In genomic region chr1:193334546-193334945, GRCm38 (mm10) we compare ENCODE assay signal across 14 mouse cellular contexts. TPM values are rescaled to one million over a fixed set of nuclear protein-coding genes. Genes with fewer than 3 reads are reported as not detected.
DNase-seq lines count a peak whose midpoint lies in the region; ATAC-seq lines count a peak whose summit lies in the region.
"Had no signal": no experiment of that assay in that cellular context is flagged by ENCODE, and none has a peak within 500 bp of the region (broad histone marks: within the 10 kb centered on the region; RNA-seq: fewer than 3 reads in every experiment).

No protein-coding gene starts in this region.

- no peak overlapping the region for H3K4me2 ChIP-seq in heart, embryonic 15.5 days
- H3K4me2 ChIP-seq in heart, embryonic 11.5 days, result no peak overlapping the region
- H3K4me2 ChIP-seq: embryonic facial prominence, embryonic 13.5 days; liver, embryonic 11.5 days had no signal

- peaks cover 83% of the 10 kb centered on the region for H3K4me1 ChIP-seq in heart, embryonic 15.5 days (replicated peaks)
- H3K4me1 ChIP-seq in heart, embryonic 11.5 days (ENCODE audit: control insufficient read depth, insufficient read depth, low read length), result peaks cover 32% of the 10 kb centered on the region

- 66% methylated on average over 6 of the region's 6 CpGs for WGBS in heart, embryonic 15.5 days
- WGBS in heart, embryonic 11.5 days (ENCODE audit: insufficient replicate concordance), result 72% methylated on average over 6 of the region's 6 CpGs

- H3K9me3 ChIP-seq in heart, embryonic 15.5 days (replicated peaks), result no peaks in the 10 kb centered on the region
- no peaks in the 10 kb centered on the region for H3K9me3 ChIP-seq in heart, embryonic 11.5 days (replicated peaks; ENCODE audit: control insufficient read depth, low read length)
- H3K9me3 ChIP-seq: embryonic facial prominence, embryonic 13.5 days had no signal

- no peak overlapping the region for H3K9ac ChIP-seq in heart, embryonic 15.5 days
- no peak overlapping the region for H3K9ac ChIP-seq in heart, embryonic 11.5 days (ENCODE audit: low read depth, low read length)
- H3K9ac ChIP-seq: embryonic facial prominence, embryonic 13.5 days had no signal

- DNase-seq in embryo, embryonic 10.5 days (ENCODE audit: low spot score), result peak; percentile 50
- no peak for DNase-seq in embryo, embryonic 11 days
- DNase-seq in R1 (ENCODE audit: low read depth, low spot score), result peak; percentile 32
- peak; percentile 30 for DNase-seq in mesoderm, embryonic 11.5 days (ENCODE audit: low read depth, low spot score)
- DNase-seq in neural tube, embryonic 10.5 days (ENCODE audit: extremely low spot score, low spot score), result no peak
- DNase-seq: cerebellum, adult 9-10 months; kidney, postnatal 10 days; layer of hippocampus, postnatal 36 days; lung, postnatal 4 days had no signal

- H3K27ac ChIP-seq in heart, embryonic 15.5 days, result peak overlapping the region; percentile 94; the same call in 1 of the 2 replicates
- no peak overlapping the region for H3K27ac ChIP-seq in heart, embryonic 11.5 days (ENCODE audit: low read depth, low read length)
- H3K27ac ChIP-seq: embryonic facial prominence, embryonic 13.5 days had no signal

- ATAC-seq in heart, embryonic 15.5 days (replicated peaks; ENCODE audit: insufficient number of reproducible peaks, insufficient read depth, low FRiP score, low read depth), result peak; percentile 11; the same call in 1 of the 2 replicates
- ATAC-seq in heart, embryonic 11.5 days (replicated peaks; ENCODE audit: insufficient number of reproducible peaks, low FRiP score, low TSS enrichment), result no peak
- ATAC-seq in erythroblast, adult 5-6 weeks (replicated peaks; ENCODE audit: low FRiP score, poor library complexity, severe bottlenecking), result no peak

- no peaks in the 10 kb centered on the region for H3K27me3 ChIP-seq in heart, embryonic 15.5 days
- H3K27me3 ChIP-seq in heart, embryonic 11.5 days (ENCODE audit: control insufficient read depth, insufficient read depth, low read length), result peaks cover 6% of the 10 kb centered on the region
- H3K27me3 ChIP-seq: embryonic facial prominence, embryonic 13.5 days had no signal

- no peak overlapping the region for H3K4me3 ChIP-seq in heart, embryonic 15.5 days
- H3K4me3 ChIP-seq in heart, embryonic 11.5 days (ENCODE audit: low read depth, low read length), result no peak overlapping the region
- H3K4me3 ChIP-seq: embryonic facial prominence, embryonic 13.5 days had no signal

- H3K36me3 ChIP-seq in heart, embryonic 15.5 days, result no peaks in the 10 kb centered on the region
- no peaks in the 10 kb centered on the region for H3K36me3 ChIP-seq in heart, embryonic 11.5 days (ENCODE audit: control insufficient read depth, insufficient read depth, low read length)
- H3K36me3 ChIP-seq: embryonic facial prominence, embryonic 13.5 days had no signal

RNA-seq across cellular contexts. Expression of gene Camk1g, which starts 35.6 kb away (rescaled TPM):
- 11.5 and 13.3 TPM in 2 replicates for polyA plus RNA-seq in heart, embryonic 15.5 days (2015; fragmentation: Nextera tagmentation; extraction: Ambion mirVana)
- 7.2 and 8.1 TPM in 2 replicates for polyA plus RNA-seq in heart, embryonic 11.5 days (2014; fragmentation: Nextera tagmentation; extraction: Ambion mirVana)
- total RNA-seq in erythroblast, adult 5-6 weeks (2015; ENCODE audit: low replicate concordance), result not detected in 2 replicates
- not detected in 2 replicates for total RNA-seq in erythroblast, adult 5-6 weeks (2017; ENCODE audit: low replicate concordance)

Comparison
In these comparisons a context has a peak if more than half of its experiments do, and no peak if none do; other contexts are left out.
1. DNase-seq: peak in embryo, embryonic 10.5 days (single experiment), R1 (single experiment) and mesoderm, embryonic 11.5 days (single experiment); none in embryo, embryonic 11 days (single experiment) and neural tube, embryonic 10.5 days (single experiment).